Mouse (Mus musculus): ENCODE measurements around the gene Atp8b4.

DNA sequence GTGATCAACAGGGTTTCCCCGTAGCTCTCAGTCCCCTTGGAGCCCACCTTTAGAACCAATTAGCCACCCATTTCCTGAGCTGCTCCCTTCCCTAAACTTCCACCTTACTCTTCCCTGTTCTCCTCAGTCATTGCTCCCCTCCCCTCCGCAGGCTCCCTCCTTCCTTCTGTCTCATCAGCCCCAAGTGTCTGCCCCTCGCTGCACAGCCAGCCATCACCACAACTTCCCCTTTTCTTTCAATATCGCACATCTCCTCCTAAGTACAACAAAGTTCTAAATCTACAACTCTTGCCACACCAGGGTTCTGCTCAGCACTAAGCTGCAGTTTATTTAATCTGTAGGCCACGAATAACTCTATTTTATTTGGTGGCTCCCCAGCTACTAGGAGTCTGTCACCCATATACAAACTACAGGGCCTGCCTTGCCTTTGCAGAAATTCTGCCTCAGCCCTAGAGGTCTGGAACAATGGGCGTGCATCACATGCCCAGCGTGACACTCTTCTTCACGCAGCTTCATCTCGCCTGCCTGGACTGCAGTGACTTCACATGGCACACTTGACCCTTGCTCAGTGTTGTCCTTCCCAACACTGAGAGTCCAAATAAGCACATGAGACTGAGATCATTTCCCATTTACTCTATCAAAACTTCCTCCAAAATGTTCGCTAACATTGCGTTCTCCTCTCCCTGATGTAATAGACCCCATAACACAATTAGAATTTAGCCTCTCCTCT is 24.6 kb downstream of the Atp8b4 start:
- TF ChIP-seq CTCF (IDR thresholded peaks at IDR 0.05; ENCODE audit: low read depth): no peak
- TF ChIP-seq EP300 (IDR thresholded peaks at IDR 0.05; ENCODE audit: low read depth): no peak
